Mouse (Mus musculus) forebrain, embryonic 15.5 days (tissue): ENCODE results near the gene Sacs. TPM values are rescaled to one million over a fixed set of nuclear protein-coding genes. Genes with fewer than 3 reads are reported as not detected.
"Not testable (repeated sequence)": the region's sequence is repeated elsewhere in the genome, so short reads cannot be mapped to it uniquely, and the experiment has no call there.

Experiments used
- ATAC-seq: fragments of 200-750 bp; cut with Nextera tagmentation; replicated peaks from 2 replicates; pipeline ENCODE4 v1.8.0; 2017; ENCODE audit warnings: mild to moderate bottlenecking, moderate TSS enrichment, moderate library complexity
- H3K27ac ChIP-seq: fragments of 300-500 bp; sonication (generic); replicated peaks from 2 replicates; pipeline ENCODE4 v1.5.1; 2015; ENCODE audit warnings: mild to moderate bottlenecking, inconsistent platforms
- H3K27me3 ChIP-seq: fragments of 300-500 bp; sonication (generic); 2 replicates; pipeline ENCODE4 v1.6.1; 2015; ENCODE audit warnings: inconsistent platforms
- H3K36me3 ChIP-seq: fragments of 300-500 bp; sonication (generic); 2 replicates; pipeline ENCODE4 v1.6.1; 2015; ENCODE audit warnings: mild to moderate bottlenecking, inconsistent platforms
- H3K4me1 ChIP-seq: fragments of 300-500 bp; sonication (generic); 2 replicates; pipeline ENCODE4 v1.6.1; 2015; ENCODE audit warnings: inconsistent platforms
- H3K4me2 ChIP-seq: fragments of 300-500 bp; sonication (generic); replicated peaks from 2 replicates; pipeline ENCODE4 v1.6.1; 2015; ENCODE audit warnings: mild to moderate bottlenecking, inconsistent platforms
- H3K4me3 ChIP-seq: fragments of 300-500 bp; sonication (generic); 2 replicates; pipeline ENCODE4 v1.5.1; 2015; ENCODE audit warnings: mild to moderate bottlenecking, inconsistent platforms
- H3K9ac ChIP-seq: fragments of 300-500 bp; sonication (generic); replicated peaks from 2 replicates; pipeline ENCODE4 v1.6.1; 2015; ENCODE audit warnings: mild to moderate bottlenecking, inconsistent platforms
- H3K9me3 ChIP-seq: fragments of 300-500 bp; sonication (generic); 2 replicates; pipeline ENCODE4 v1.6.1; 2016; ENCODE audit warnings: inconsistent platforms
- WGBS: fragments of 180-500 bp; shearing (Covaris S2); methylation state at CpG from one replicate; pipeline ENCODE4 v1.1.7; 2015; ENCODE audit warnings: mixed read lengths; 5-methylcytosine and 5-hydroxymethylcytosine counted together
- polyA plus RNA-seq: library from polyadenylated mRNA; unstranded; fragments of >200 nt; fragmentation: Nextera tagmentation; extraction: Ambion mirVana; gene quantifications from 2 replicates; pipeline ENCODE4 v1.2.1, GENCODE M21; 2015

Gene Sacs
- polyA plus RNA-seq, 1 experiment from 2014 or later: 8.1 TPM

- Histone ChIP-seq H3K4me3 (no peak overlapping the region), H3K9ac (no peak overlapping the region), H3K27ac (no peak overlapping the region), H3K36me3 (no peaks in the 10 kb centered on the region), H3K4me1 (no peaks in the 10 kb centered on the region), H3K9me3 (no peaks in the 10 kb centered on the region), H3K27me3 (no peaks in the 10 kb centered on the region), H3K4me2 (no peak overlapping the region)
- ATAC-seq: no peak
- WGBS: 89% methylated on average over 1 of the region's 1 CpGs
Observed at GRCm38 (mm10) chr14:61132556-61132955, 5.7 kb upstream of the Sacs start.

DNA sequence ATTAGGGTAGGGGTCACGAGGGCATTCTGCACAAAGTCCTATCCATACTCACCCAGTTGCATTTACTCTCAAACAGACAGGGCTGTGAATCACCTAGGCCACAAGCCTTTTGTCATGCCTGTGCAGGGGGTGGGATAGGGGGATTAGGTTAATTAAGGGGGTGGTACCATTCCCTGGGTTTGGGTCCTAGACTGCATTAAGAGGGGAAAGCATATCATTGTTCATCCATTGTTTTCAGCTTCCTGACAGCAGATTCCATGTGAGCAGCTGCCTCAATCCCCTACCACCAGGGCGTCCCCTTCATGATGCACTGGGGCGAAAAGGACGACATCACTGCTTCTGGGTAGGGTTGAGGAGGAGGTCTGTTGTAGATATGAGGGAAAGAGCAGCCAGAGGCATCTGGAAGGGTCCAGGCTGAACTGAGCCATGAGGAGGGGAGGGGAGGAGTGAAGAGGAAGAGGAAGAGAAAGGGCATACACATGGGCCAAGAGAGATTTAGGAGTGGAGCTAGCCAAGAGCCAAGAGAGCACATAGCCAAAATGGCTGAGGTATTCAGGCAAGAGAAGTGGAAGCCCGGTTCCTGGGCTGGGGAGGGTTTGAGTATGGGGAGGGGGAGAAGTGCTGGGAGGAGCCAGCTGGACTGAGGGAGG is 3.8 kb upstream of the Sacs start:
- Histone ChIP-seq H3K4me2 (no peak overlapping the region), H3K4me1 (peaks cover 6% of the 10 kb centered on the region), H3K27ac (no peak overlapping the region), H3K9ac (no peak overlapping the region), H3K9me3 (no peaks in the 10 kb centered on the region), H3K27me3 (no peaks in the 10 kb centered on the region), H3K36me3 (no peaks in the 10 kb centered on the region), H3K4me3 (no peak overlapping the region)
- no peak for ATAC-seq
- 23% methylated on average over 5 of the region's 5 CpGs for WGBS

DNA sequence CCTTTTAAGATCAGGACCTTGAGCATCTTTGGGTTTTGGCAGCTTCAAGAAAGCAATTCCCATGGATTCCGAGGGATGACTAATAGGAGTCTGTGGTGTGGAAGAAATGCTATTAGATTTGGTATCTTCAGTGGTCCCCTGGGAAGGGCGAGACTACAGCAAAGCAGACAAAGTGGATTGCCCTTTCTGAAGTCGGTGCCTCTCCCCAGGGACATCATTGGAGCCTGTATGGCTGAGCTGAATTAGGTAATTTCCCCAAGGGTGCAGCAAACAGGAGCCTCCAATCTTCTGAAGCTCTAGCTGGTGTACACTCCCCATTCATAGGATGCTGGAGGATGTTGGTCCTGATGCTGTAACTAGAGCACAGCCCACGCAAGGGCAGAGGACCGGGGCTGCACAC is 847 bp upstream of the Sacs start:
- no peak for ATAC-seq
- Histone ChIP-seq H3K9ac (no peak overlapping the region), H3K4me3 (no peak overlapping the region), H3K27me3 (no peaks in the 10 kb centered on the region), H3K36me3 (no peaks in the 10 kb centered on the region), H3K4me1 (peaks cover 8% of the 10 kb centered on the region), H3K4me2 (no peak overlapping the region), H3K9me3 (no peaks in the 10 kb centered on the region), H3K27ac (no peak overlapping the region)
- 64% methylated on average over 5 of the region's 5 CpGs for WGBS

GRCm38 (mm10) chr14:61138727-61139067 is 440 bp downstream of the Sacs start:
- peak overlapping the region; percentile 53 for H3K4me2 ChIP-seq
- peak overlapping the region; percentile 75 for H3K4me3 ChIP-seq
- no peaks in the 10 kb centered on the region for H3K27me3 ChIP-seq
- ATAC-seq: no peak
- H3K9ac ChIP-seq: peak overlapping the region; percentile 68
- no peaks in the 10 kb centered on the region for H3K36me3 ChIP-seq
- H3K4me1 ChIP-seq: peaks cover 14% of the 10 kb centered on the region
- H3K9me3 ChIP-seq: no peaks in the 10 kb centered on the region
- H3K27ac ChIP-seq: peak overlapping the region; percentile 60
- 16% methylated on average over 8 of the region's 8 CpGs for WGBS

DNA sequence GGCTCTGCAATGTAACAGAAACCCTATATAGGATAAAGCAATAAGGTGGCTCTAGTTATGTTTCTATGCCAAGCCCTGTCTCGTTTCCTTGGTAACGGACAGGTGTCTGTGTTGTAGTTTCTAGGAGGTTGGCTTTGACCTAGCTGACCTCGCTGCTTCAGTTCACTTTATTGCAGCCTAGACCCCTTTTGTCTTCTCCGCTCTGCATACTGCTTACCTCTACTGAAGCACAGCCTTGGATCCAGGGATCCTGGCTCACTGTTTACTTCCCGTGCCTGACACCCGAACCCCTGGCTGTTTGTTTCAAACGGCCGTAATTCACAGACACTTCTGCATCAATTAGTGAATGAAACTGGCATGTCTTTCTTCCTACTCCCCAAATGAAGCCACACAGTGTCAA is 5.1 kb downstream of the Sacs start:
- H3K4me2 ChIP-seq: no peak overlapping the region
- no peak overlapping the region for H3K4me3 ChIP-seq
- no peak overlapping the region for H3K27ac ChIP-seq
- no peaks in the 10 kb centered on the region for H3K9me3 ChIP-seq
- H3K36me3 ChIP-seq: no peaks in the 10 kb centered on the region
- 56% methylated on average over 8 of the region's 8 CpGs for WGBS
- H3K4me1 ChIP-seq: peaks cover 17% of the 10 kb centered on the region
- no peaks in the 10 kb centered on the region for H3K27me3 ChIP-seq
- H3K9ac ChIP-seq: no peak overlapping the region
- ATAC-seq: no peak

- no peak for ATAC-seq
- H3K4me2 ChIP-seq: no peak overlapping the region
- H3K9me3 ChIP-seq: no peaks in the 10 kb centered on the region
- H3K9ac ChIP-seq: no peak overlapping the region
- H3K27ac ChIP-seq: no peak overlapping the region
- H3K27me3 ChIP-seq: no peaks in the 10 kb centered on the region
- no peak overlapping the region for H3K4me3 ChIP-seq
- 33% methylated on average over 11 of the region's 11 CpGs for WGBS
- no peaks in the 10 kb centered on the region for H3K36me3 ChIP-seq
- peaks cover 17% of the 10 kb centered on the region for H3K4me1 ChIP-seq
Observed at GRCm38 (mm10) chr14:61143869-61144268, 5.6 kb downstream of the Sacs start.

- not testable (repeated sequence) for H3K4me3 ChIP-seq, H3K4me1 ChIP-seq, H3K9me3 ChIP-seq, H3K9ac ChIP-seq, H3K4me2 ChIP-seq, H3K27ac ChIP-seq, H3K27me3 ChIP-seq, ATAC-seq, H3K36me3 ChIP-seq
- 93% methylated on average over 12 of the region's 13 CpGs for WGBS
Observed at GRCm38 (mm10) chr14:61150416-61150815, 12.2 kb downstream of the Sacs start.

- Histone ChIP-seq H3K36me3 (0 out of 2 replicates have a peak, but pooled peaks cover 2% of the 10 kb centered on the region), H3K27me3 (no peaks in the 10 kb centered on the region), H3K4me1 (no peaks in the 10 kb centered on the region), H3K4me3 (no peak overlapping the region), H3K9ac (no peak overlapping the region), H3K27ac (no peak overlapping the region), H3K9me3 (no peaks in the 10 kb centered on the region), H3K4me2 (no peak overlapping the region)
- ATAC-seq: 0 out of 2 replicates have a peak, but pooled peaks have one; percentile 43
- WGBS: 67% methylated on average over 6 of the region's 6 CpGs
Observed at GRCm38 (mm10) chr14:61154900-61155585, 16.8 kb downstream of the Sacs start.

- Histone ChIP-seq H3K4me3 (no peak overlapping the region), H3K9ac (no peak overlapping the region), H3K27ac (no peak overlapping the region), H3K36me3 (0 out of 2 replicates have a peak, but pooled peaks cover 2% of the 10 kb centered on the region), H3K9me3 (no peaks in the 10 kb centered on the region), H3K4me1 (peaks cover under 1% of the 10 kb centered on the region; the same call in 1 of the 2 replicates), H3K27me3 (no peaks in the 10 kb centered on the region), H3K4me2 (no peak overlapping the region)
- ATAC-seq: no peak
Observed at GRCm38 (mm10) chr14:61155687-61156086, 17.4 kb downstream of the Sacs start.

DNA sequence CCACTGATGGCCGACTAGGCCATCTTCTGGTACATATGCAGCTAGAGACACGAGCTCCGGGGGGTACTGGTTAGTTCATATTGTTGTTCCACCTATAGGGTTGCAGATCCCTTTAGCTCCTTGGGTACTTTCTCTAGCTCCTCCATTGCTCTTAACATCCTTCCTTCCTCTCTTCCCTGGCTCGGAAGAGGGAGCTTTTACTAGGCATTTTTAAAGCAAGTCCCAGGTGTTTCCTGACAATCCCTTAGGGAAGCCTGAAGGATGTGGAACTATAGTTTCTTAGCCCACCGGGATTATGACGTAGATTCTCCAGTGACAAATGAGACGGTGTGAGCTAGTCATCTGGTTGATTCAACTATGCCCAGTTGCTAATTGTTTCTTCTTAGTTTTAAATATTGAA is 19.2 kb downstream of the Sacs start:
- not testable (repeated sequence) for H3K4me3 ChIP-seq, H3K27me3 ChIP-seq, H3K27ac ChIP-seq, H3K4me2 ChIP-seq, ATAC-seq, H3K9me3 ChIP-seq, H3K9ac ChIP-seq, H3K36me3 ChIP-seq
- WGBS: 87% methylated on average over 7 of the region's 7 CpGs
- H3K4me1 ChIP-seq: peaks cover 12% of the 10 kb centered on the region

- Histone ChIP-seq H3K4me2 (no peak overlapping the region), H3K9ac (no peak overlapping the region), H3K4me1 (peaks cover 12% of the 10 kb centered on the region), H3K27ac (no peak overlapping the region), H3K9me3 (no peaks in the 10 kb centered on the region), H3K4me3 (no peak overlapping the region), H3K27me3 (no peaks in the 10 kb centered on the region), H3K36me3 (no peaks in the 10 kb centered on the region)
- WGBS: 68% methylated on average over 1 of the region's 1 CpGs
- no peak for ATAC-seq
Observed at GRCm38 (mm10) chr14:61160920-61161319, 22.7 kb downstream of the Sacs start.

GRCm38 (mm10) chr14:61161367-61162334 is 23.4 kb downstream of the Sacs start:
- H3K27ac ChIP-seq: no peak overlapping the region
- peaks cover 12% of the 10 kb centered on the region for H3K4me1 ChIP-seq
- no peak overlapping the region for H3K4me2 ChIP-seq
- H3K36me3 ChIP-seq: no peaks in the 10 kb centered on the region
- no peaks in the 10 kb centered on the region for H3K9me3 ChIP-seq
- 56% methylated on average over 10 of the region's 10 CpGs for WGBS
- H3K27me3 ChIP-seq: no peaks in the 10 kb centered on the region
- no peak overlapping the region for H3K9ac ChIP-seq
- H3K4me3 ChIP-seq: no peak overlapping the region
- ATAC-seq: no peak
